Mouse (Mus musculus) monocyte, adult 2 months (primary cell): ENCODE measurements around the gene Hinfp.
"Not testable (repeated sequence)": the region's sequence is repeated elsewhere in the genome, so short reads cannot be mapped to it uniquely, and the experiment has no call there.

Experiments used
- DNase-seq, 2 experiments: peaks; one replicate each; pipeline ENCODE4 v3.0.0; 2022; ENCODE audit warnings: low spot score in 2 of 2, low read depth in 1 of 2

Gene Hinfp

GRCm38 (mm10) chr9:44332918-44333638 lies 27.6 kb upstream of the Hinfp start:
- DNase-seq: no peak

- DNase-seq: no peak
These were observed 25.3 kb upstream of the Hinfp start for GRCm38 (mm10) chr9:44330736-44331135.

GRCm38 (mm10) chr9:44327926-44328325 lies 22.5 kb upstream of the Hinfp start:
- DNase-seq: no peak

- DNase-seq: no peak
These were observed 21.7 kb upstream of the Hinfp start for GRCm38 (mm10) chr9:44327064-44327711.

GRCm38 (mm10) chr9:44326371-44327063 lies 21.0 kb upstream of the Hinfp start:
- DNase-seq: peak in 1 of 2 experiments; percentile 60

GRCm38 (mm10) chr9:44325768-44326370 lies 20.4 kb upstream of the Hinfp start, which contains the start of gene Dpagt1:
Gene Dpagt1, plus strand, starts transcription at chr9:44326019.
- no peak for DNase-seq

GRCm38 (mm10) chr9:44325032-44325767 lies 19.7 kb upstream of the Hinfp start:
- not testable (repeated sequence) for DNase-seq

GRCm38 (mm10) chr9:44324147-44324546 lies 18.7 kb upstream of the Hinfp start:
- DNase-seq: no peak

- DNase-seq: not testable (repeated sequence)
These were observed 18.2 kb upstream of the Hinfp start for GRCm38 (mm10) chr9:44323656-44324055.

- no peak for DNase-seq
These were observed 15.3 kb upstream of the Hinfp start for GRCm38 (mm10) chr9:44320799-44321133.

- peak in 1 of 2 experiments; percentile 48 for DNase-seq
These were observed 14.7 kb upstream of the Hinfp start, which contains the start of gene C2cd2l for GRCm38 (mm10) chr9:44319887-44320798. Gene C2cd2l, minus strand, starts transcription at chr9:44320285.

GRCm38 (mm10) chr9:44319105-44319886 lies 13.8 kb upstream of the Hinfp start:
- DNase-seq: no peak

- DNase-seq: no peak
These were observed 13.3 kb upstream of the Hinfp start for GRCm38 (mm10) chr9:44318826-44319095.

GRCm38 (mm10) chr9:44318076-44318825 lies 12.8 kb upstream of the Hinfp start:
- DNase-seq: no peak

GRCm38 (mm10) chr9:44317452-44317851 lies 12.0 kb upstream of the Hinfp start:
- DNase-seq: no peak

- no peak for DNase-seq
These were observed 9.4 kb upstream of the Hinfp start for GRCm38 (mm10) chr9:44314910-44315309.

- DNase-seq: no peak
These were observed 8.7 kb upstream of the Hinfp start for GRCm38 (mm10) chr9:44314257-44314547.

GRCm38 (mm10) chr9:44313476-44314256 lies 8.2 kb upstream of the Hinfp start:
- DNase-seq: no peak
